Mouse (Mus musculus) neutrophil, adult 65 days (primary cell): ENCODE results near the gene Olfr709-ps1. TPM values are rescaled to one million over a fixed set of nuclear protein-coding genes. Genes with fewer than 3 reads are reported as not detected.

Experiments used
- total RNA-seq: library from RNA; stranded (reverse); gene quantifications from 2 replicates; pipeline ENCODE4 v1.2.4, GENCODE M21; 2023

The Olfr709-ps1 gene
- total RNA-seq = 0.09 TPM in 1 of 2 replicates, not detected in the other

DNA sequence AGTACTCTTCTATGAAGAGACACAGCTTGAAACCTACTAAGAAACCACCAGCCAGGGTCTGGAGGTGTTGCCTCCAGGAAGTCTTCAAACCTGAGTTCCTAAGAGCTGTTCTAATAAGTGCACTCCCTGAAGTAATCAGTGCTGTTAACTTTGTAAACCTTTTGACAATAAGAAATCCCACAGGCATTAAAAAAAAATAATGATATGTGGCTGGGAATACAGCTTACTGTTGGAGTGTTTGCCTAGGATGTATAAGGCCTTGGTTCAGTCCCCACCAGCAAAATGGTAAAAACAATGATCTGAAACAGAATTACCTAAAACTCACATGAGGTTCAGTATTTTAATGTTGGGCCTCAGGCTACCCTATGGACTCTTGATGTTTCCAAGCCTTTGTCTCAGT lies at the start of gene Olfr709-ps1:
Gene Olfr709-ps1 (minus strand): TSS at position 101 of the 400 bp plus-strand sequence.

GRCm38 (mm10) chr7:106975353-106975752 lies 43.3 kb upstream of the Olfr709-ps1 start, which contains the start of gene Olfr711:
TSS of gene Olfr711 (minus strand) at chr7:106975453.

DNA sequence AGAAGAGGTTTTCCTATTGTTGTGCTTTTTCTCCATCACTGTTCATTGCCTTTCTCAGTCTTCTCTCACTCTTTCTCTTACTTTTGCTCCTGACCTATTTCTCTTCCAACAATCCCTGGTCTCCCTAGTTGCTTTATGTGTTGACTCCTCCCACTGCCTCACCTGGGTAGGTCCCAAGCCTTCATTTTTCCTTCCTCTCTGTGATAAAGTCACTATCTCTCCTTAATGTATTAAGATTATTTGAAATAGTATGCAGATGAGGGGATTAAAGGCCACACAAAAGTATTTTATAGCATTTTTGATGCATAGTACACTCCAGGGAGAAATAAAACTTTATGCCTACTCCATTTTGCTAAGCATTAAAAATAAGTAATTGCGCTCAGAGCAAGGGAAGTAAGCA lies 31.8 kb upstream of the Olfr709-ps1 start, which contains the start of gene Olfr6:
Gene Olfr6 (minus strand): TSS at position 101 of the 400 bp plus-strand sequence.

GRCm38 (mm10) chr7:106948212-106948611 lies 16.2 kb upstream of the Olfr709-ps1 start, which contains the start of gene Olfr710:
TSS of gene Olfr710 (minus strand) at chr7:106948312.

DNA sequence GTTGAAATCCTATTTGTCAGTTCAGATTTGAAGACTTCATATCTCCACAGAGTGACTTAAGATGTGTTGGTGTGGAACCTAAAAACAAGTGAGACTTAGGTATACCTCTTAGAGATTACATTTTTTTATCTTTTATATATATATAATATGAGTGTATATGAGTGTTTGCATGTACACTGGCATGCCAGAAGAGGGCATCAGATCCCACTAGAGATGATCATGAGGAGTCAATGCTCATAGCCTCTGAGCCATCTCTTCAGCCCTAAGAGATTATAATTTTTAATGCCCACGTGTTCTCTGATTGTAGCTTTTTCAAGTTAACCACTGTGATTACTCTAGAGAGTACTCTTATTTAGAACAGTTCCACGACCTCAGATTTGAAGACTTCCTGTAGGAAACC lies 24.3 kb downstream of the Olfr709-ps1 start, which contains the start of gene Olfr1532-ps1:
Gene Olfr1532-ps1 (plus strand): TSS at position 326 of the 400 bp plus-strand sequence.

GRCm38 (mm10) chr7:106901141-106901540 lies 30.9 kb downstream of the Olfr709-ps1 start, which contains the start of gene Olfr707:
TSS of gene Olfr707 (minus strand) at chr7:106901241.

GRCm38 (mm10) chr7:106888062-106888461 lies 44.0 kb downstream of the Olfr709-ps1 start, which contains the start of gene Olfr706:
TSS of gene Olfr706 (minus strand) at chr7:106888162.

GRCm38 (mm10) chr7:106876791-106877190 lies 55.2 kb downstream of the Olfr709-ps1 start, which contains the start of gene Olfr705:
TSS of gene Olfr705 (minus strand) at chr7:106876891.

Other genes starting within 250 kb of the Olfr709-ps1 start
- gene Olfr694, start 240.4 kb downstream of the Olfr709-ps1 start, total RNA-seq = not detected in 2 replicates
- gene Olfr695, start 215.8 kb downstream of the Olfr709-ps1 start, total RNA-seq = not detected in 2 replicates
- not detected in 2 replicates for gene Olfr697, start 189.8 kb downstream of the Olfr709-ps1 start, total RNA-seq
- not detected in 2 replicates for gene Olfr698, start 176.8 kb downstream of the Olfr709-ps1 start, total RNA-seq
- not detected in 2 replicates for gene Olfr699, start 139.0 kb downstream of the Olfr709-ps1 start, total RNA-seq
- gene Olfr700, start 123.4 kb downstream of the Olfr709-ps1 start, total RNA-seq = not detected in 2 replicates
- not detected in 2 replicates for gene Olfr701, start 118.1 kb downstream of the Olfr709-ps1 start, total RNA-seq
- gene Olfr702, start 98.3 kb downstream of the Olfr709-ps1 start, total RNA-seq = not detected in 2 replicates
- gene Olfr703, start 88.9 kb downstream of the Olfr709-ps1 start, total RNA-seq = not detected in 2 replicates
- gene Olfr704, start 69.0 kb downstream of the Olfr709-ps1 start, total RNA-seq = not detected in 2 replicates
- gene Olfr705, start 55.3 kb downstream of the Olfr709-ps1 start, total RNA-seq = not detected in 2 replicates
- not detected in 2 replicates for gene Olfr706, start 44.1 kb downstream of the Olfr709-ps1 start, total RNA-seq
- gene Olfr707, start 31.0 kb downstream of the Olfr709-ps1 start, total RNA-seq = not detected in 2 replicates
- not detected in 2 replicates for gene Olfr1532-ps1, start 24.2 kb downstream of the Olfr709-ps1 start, total RNA-seq
- not detected in 2 replicates for gene Olfr710, start 16.1 kb upstream of the Olfr709-ps1 start, total RNA-seq
- gene Olfr6, start 31.7 kb upstream of the Olfr709-ps1 start, total RNA-seq = not detected in 2 replicates
- gene Olfr711, start 43.2 kb upstream of the Olfr709-ps1 start, total RNA-seq = not detected in 2 replicates
- not detected in 2 replicates for gene Olfr2, start 73.9 kb upstream of the Olfr709-ps1 start, total RNA-seq
- not detected in 2 replicates for gene Olfr713, start 99.0 kb upstream of the Olfr709-ps1 start, total RNA-seq
- not detected in 2 replicates for gene Olfr714, start 138.8 kb upstream of the Olfr709-ps1 start, total RNA-seq
- not detected in 2 replicates for gene Olfr17, start 161.0 kb upstream of the Olfr709-ps1 start, total RNA-seq
- gene Olfr715b, start 178.2 kb upstream of the Olfr709-ps1 start, total RNA-seq = not detected in 2 replicates
- not detected in 2 replicates for gene Olfr715, start 198.9 kb upstream of the Olfr709-ps1 start, total RNA-seq
- not detected in 2 replicates for gene Olfr716, start 206.1 kb upstream of the Olfr709-ps1 start, total RNA-seq
- not detected in 2 replicates for gene Nlrp14, start 234.8 kb upstream of the Olfr709-ps1 start, total RNA-seq